Mouse (Mus musculus): Measurements from ENCODE around the gene Syt1.

Gene Syt1

GRCm38 (mm10) chr10:108763722-108764121, 247.1 kb downstream of the Syt1 start:
- no peak for DNase-seq (ENCODE audit: low read depth, low spot score)

DNA sequence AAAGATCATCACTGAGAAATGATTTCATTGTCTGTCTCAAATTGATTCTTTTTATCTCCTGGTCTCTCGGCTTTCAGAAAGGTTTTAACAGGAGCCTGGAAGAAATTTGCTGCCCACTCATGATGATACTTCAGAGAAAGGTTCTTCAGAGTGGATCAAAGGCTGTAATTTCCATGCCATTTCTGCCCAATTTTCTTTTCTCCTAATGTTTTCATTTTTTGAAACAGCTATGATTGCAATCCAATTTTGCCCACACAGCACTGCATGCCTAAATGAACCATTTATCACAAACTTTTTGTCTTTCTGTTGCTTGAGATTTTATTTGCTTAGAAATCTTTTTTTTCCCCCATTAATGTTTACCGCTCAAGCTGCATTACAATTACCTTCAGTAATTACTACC, 257.5 kb downstream of the Syt1 start:
- DNase-seq (ENCODE audit: low read depth, low spot score) = no peak

DNA sequence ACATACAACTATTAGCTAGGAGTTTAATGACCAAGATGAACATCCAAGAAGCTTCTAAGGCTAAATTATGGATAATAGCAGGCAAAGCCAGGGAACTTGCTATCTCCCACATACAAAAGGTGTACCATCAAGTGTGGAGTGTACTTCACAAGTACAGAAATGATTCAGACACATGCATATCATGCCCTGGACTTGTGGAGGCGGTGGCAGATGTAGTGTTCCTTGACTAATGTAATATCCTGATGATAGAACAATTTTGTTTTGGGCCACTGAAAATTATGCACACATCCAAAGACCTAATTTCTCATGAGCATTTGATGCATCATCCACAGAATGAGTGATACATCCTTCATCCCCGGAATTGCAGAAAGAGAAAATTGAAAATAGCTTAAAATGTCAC, 267.0 kb downstream of the Syt1 start:
- no peak for DNase-seq (ENCODE audit: low read depth, low spot score)

GRCm38 (mm10) chr10:108733982-108734381, 276.8 kb downstream of the Syt1 start:
- peak; percentile 10 for DNase-seq (ENCODE audit: low read depth, low spot score)

DNA sequence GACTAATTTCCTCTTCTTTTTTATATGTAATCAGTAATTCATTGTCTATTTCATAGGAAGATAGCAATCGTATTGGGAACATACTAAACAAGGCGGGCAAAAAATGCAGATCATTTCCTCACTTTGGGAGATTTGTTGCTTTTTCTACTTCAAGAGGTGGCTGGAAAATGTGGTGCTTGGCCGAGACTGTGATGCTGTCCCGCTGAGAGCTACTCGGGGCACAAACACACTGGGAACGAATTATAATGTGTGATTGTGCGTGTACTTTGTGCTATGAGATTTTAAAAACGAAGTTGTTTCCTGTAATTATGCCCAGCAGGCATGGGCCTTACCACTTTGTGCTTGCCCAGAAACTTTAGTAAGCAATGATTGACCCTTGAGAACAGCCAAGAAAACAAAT, 281.8 kb downstream of the Syt1 start:
- DNase-seq (ENCODE audit: low read depth, low spot score) = no peak

GRCm38 (mm10) chr10:108726391-108726790, 284.4 kb downstream of the Syt1 start:
- DNase-seq (ENCODE audit: low read depth, low spot score) = no peak

- DNase-seq (ENCODE audit: low read depth, low spot score) = no peak
Observed at GRCm38 (mm10) chr10:108724878-108725277, 285.9 kb downstream of the Syt1 start.

DNA sequence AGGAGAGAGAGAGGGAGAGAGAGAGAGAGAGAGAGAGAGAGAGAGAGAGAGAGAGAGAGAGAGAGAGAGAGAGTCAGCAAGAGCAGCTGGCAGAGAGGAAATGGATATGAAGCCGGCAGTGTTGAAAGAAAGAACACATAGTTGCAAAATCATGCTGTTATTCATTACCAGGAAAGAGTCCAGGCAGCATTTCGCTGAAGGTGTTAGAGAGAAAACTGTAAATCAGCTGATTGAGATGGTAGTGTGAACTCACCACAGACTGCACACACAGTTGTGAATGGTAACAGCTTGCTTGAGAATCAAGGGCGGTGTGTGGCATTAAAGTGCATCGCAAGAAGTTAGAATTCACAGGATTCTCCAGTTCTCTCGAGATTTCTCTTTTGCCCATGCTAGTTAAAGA, 300.3 kb downstream of the Syt1 start:
- DNase-seq (ENCODE audit: low read depth, low spot score) = peak; percentile 6

GRCm38 (mm10) chr10:108705658-108706057, 305.1 kb downstream of the Syt1 start:
- DNase-seq (ENCODE audit: low read depth, low spot score) = no peak

DNA sequence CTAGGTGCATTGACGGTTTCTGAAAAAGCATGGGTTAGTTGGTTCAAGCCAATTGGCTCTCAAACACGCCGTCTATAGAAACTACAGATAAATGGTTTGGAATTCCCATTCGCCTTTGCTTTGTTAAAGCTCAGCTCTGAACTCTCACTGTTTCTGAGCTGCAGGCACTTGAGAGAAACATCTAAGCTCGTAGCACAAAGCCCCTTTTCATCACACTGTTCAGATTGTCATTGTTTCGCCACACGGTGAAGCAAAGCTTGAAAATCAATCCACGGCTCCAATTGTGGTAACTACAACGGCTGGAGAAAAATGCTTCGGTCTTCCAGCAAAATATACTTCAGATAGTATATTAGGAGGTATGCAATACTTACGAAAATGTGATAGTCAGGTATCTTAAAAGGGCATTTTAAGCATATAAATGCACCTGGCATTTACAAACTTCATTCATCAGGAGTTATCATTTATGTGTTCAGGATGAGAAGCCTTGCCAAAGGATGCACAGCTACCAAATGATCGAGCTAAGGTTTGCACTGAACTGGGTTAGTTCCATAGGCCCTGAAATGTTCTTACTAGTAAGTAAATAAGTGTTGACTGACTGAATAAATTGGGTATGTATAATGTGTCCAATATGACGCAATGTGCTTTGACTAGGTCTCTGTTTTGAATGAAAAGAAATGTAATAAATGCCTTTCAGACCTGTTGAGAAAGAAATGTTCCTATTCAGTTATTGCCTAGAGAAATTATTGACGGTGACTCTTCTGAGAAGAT, 309.2 kb downstream of the Syt1 start:
- no peak for DNase-seq (ENCODE audit: low read depth, low spot score)

- DNase-seq (ENCODE audit: low read depth, low spot score) = no peak
Observed at GRCm38 (mm10) chr10:108699946-108700345, 310.8 kb downstream of the Syt1 start, which contains the start of gene Gm5136. Gm5136 (minus strand) TSS chr10:108700160.

GRCm38 (mm10) chr10:108697062-108697461, 313.7 kb downstream of the Syt1 start:
- no peak for DNase-seq (ENCODE audit: low read depth, low spot score)

GRCm38 (mm10) chr10:108690954-108691353, 319.8 kb downstream of the Syt1 start:
- DNase-seq (ENCODE audit: low read depth, low spot score) = no peak

DNA sequence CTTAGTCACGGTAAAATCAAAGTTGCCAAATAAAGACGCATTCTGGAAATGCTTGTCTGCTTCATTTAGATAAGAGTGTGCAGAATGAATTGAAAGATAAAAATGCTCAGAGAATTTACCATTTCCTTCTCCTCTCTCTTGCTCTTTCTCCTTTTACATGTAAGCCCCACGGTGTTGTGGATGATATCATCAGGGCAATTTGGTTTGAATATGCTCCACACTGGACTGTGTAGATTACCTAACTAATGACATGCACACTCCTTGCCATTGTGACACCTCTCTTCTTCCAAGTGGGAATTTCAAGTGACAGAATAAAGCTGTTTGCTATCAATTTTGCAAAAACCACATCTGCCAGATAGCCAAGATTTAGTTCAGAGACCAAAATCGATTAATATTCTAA, 324.1 kb downstream of the Syt1 start:
- no peak for DNase-seq (ENCODE audit: low read depth, low spot score)

GRCm38 (mm10) chr10:108679675-108680390, 330.9 kb downstream of the Syt1 start:
- no peak for DNase-seq (ENCODE audit: low read depth, low spot score)

DNA sequence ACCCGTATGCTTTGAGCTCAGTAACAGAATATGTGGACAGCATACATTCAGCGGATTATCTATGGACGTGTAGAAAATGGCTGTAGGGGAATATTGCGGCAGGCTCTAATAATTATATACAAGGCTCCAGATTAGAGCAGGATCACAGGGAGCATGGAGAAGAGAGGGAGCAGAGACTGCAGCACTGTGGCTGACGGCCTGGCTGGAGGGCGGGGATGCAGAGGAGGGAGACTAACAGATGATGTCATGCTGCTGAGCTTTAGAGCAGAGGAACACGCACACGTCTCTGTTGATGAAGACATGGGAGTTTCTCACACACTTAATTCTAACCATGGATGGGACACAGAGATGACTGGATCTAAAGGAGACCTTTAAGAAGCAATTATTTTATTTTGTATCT, 333.7 kb downstream of the Syt1 start:
- DNase-seq (ENCODE audit: low read depth, low spot score) = no peak

GRCm38 (mm10) chr10:108668944-108669343, 341.8 kb downstream of the Syt1 start:
- DNase-seq (ENCODE audit: low read depth, low spot score) = no peak

GRCm38 (mm10) chr10:108660295-108660694, 350.5 kb downstream of the Syt1 start:
- DNase-seq (ENCODE audit: low read depth, low spot score) = no peak

DNA sequence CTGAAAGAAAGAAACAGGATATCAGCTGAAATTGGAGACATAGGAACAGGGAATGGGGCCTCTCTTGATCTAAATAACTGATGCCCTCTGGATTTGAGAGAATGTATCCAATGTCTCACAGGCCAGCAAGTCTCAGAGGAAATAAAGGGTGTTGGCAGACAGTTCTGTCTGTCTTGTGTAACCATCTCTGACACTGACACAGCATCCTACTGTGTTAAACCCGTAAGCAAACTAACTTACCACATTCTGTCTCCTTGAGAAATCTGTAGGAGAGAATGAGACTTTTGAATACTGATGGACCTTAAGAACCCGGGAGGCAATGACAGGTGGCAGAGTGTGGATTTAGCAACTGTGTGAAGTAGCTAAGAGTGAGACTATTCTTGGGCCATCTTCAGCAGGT, 352.5 kb downstream of the Syt1 start:
- no peak for DNase-seq (ENCODE audit: low read depth, low spot score)

DNA sequence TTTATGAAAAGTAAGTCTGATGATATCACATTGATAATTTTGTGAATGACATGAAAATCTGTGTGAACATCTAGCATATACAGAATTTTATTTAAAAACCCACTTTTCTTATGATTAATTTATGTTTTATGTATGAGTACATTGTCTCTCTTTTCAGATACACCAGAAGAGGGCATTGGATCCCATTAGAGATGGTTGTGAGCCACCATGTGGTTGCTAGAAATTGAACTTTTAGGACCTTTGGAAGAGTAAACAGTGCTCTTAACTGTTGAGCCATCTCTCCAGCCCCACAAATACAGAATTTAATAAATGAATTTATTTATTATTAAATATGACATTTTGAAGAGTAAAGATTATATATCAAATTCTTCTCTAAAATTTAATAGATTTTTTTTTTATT, 353.1 kb downstream of the Syt1 start:
- DNase-seq (ENCODE audit: low read depth, low spot score) = no peak

GRCm38 (mm10) chr10:108656898-108657297, 353.9 kb downstream of the Syt1 start:
- DNase-seq (ENCODE audit: low read depth, low spot score) = no peak

GRCm38 (mm10) chr10:108655074-108655473, 355.7 kb downstream of the Syt1 start:
- no peak for DNase-seq (ENCODE audit: low read depth, low spot score)

GRCm38 (mm10) chr10:108652831-108653230, 358.0 kb downstream of the Syt1 start:
- DNase-seq (ENCODE audit: low read depth, low spot score) = no peak

Data from forelimb bud, embryonic 11.5 days (tissue).